Mouse (Mus musculus) layer of hippocampus, postnatal 14 days (tissue): Measurements from ENCODE around the gene Aldh9a1. TPM values are rescaled to one million over a fixed set of nuclear protein-coding genes. Genes with fewer than 3 reads are reported as not detected.

ENCODE experiments used
- DNase-seq, 2 experiments: peaks; one replicate each; pipeline ENCODE4 v3.0.0; 2021 to 2022; ENCODE audit warnings: low spot score in 2 of 2, mixed read lengths in 1 of 2
- total RNA-seq, 2 experiments: library from RNA; stranded (reverse); gene quantifications; 2 replicates each; pipeline ENCODE4 v1.2.3; 2021

The Aldh9a1 gene
- total RNA-seq, 2 experiments from 2014 or later = 19.5 to 22.5 TPM

- no peak for DNase-seq
These were observed 33.4 kb downstream of the Aldh9a1 start for GRCm38 (mm10) chr1:167383178-167383577.

GRCm38 (mm10) chr1:167384156-167384555, 34.4 kb downstream of the Aldh9a1 start:
- no peak for DNase-seq

GRCm38 (mm10) chr1:167385211-167385610, 35.4 kb downstream of the Aldh9a1 start:
- no peak for DNase-seq

- DNase-seq = no peak
These were observed 35.8 kb downstream of the Aldh9a1 start for GRCm38 (mm10) chr1:167385636-167386035.

- DNase-seq = no peak
These were observed 36.7 kb downstream of the Aldh9a1 start for GRCm38 (mm10) chr1:167386466-167386865.

- no peak for DNase-seq
These were observed 37.5 kb downstream of the Aldh9a1 start for GRCm38 (mm10) chr1:167387310-167387709.

- DNase-seq = no peak
These were observed 38.0 kb downstream of the Aldh9a1 start for GRCm38 (mm10) chr1:167387796-167388195.

- no peak for DNase-seq
These were observed 38.8 kb downstream of the Aldh9a1 start for GRCm38 (mm10) chr1:167388571-167388970.

GRCm38 (mm10) chr1:167389584-167389983, 39.8 kb downstream of the Aldh9a1 start:
- DNase-seq = no peak

GRCm38 (mm10) chr1:167390381-167390780, 40.6 kb downstream of the Aldh9a1 start:
- no peak for DNase-seq

GRCm38 (mm10) chr1:167391241-167391640, 41.5 kb downstream of the Aldh9a1 start:
- no peak for DNase-seq

- no peak for DNase-seq
These were observed 42.3 kb downstream of the Aldh9a1 start for GRCm38 (mm10) chr1:167392031-167392640.

- peak in 1 of 2 experiments; percentile 19 for DNase-seq
These were observed 42.9 kb downstream of the Aldh9a1 start for GRCm38 (mm10) chr1:167392687-167393086.

- no peak for DNase-seq
These were observed 43.5 kb downstream of the Aldh9a1 start for GRCm38 (mm10) chr1:167393281-167393680.

- DNase-seq = peak; percentile 95 to 97
These were observed 44.1 kb downstream of the Aldh9a1 start, which contains the start of gene Mgst3 for GRCm38 (mm10) chr1:167393683-167394492. TSS of gene Mgst3 (minus strand) at chr1:167393841.

- DNase-seq = no peak
These were observed 55.4 kb downstream of the Aldh9a1 start for GRCm38 (mm10) chr1:167405237-167405636.

- no peak for DNase-seq
These were observed 59.8 kb downstream of the Aldh9a1 start for GRCm38 (mm10) chr1:167409601-167410000.

GRCm38 (mm10) chr1:167411991-167412715, 62.4 kb downstream of the Aldh9a1 start:
- DNase-seq = no peak

GRCm38 (mm10) chr1:167414846-167415245, 65.1 kb downstream of the Aldh9a1 start:
- peak; percentile 78 to 81 for DNase-seq
